Mouse (Mus musculus): ENCODE data around the gene Baz2a. TPM values are rescaled to one million over a fixed set of nuclear protein-coding genes. Genes with fewer than 3 reads are reported as not detected.

Gene Baz2a
- polyA plus RNA-seq, 1 experiment from 2014 or later = 26.2 TPM

DNA sequence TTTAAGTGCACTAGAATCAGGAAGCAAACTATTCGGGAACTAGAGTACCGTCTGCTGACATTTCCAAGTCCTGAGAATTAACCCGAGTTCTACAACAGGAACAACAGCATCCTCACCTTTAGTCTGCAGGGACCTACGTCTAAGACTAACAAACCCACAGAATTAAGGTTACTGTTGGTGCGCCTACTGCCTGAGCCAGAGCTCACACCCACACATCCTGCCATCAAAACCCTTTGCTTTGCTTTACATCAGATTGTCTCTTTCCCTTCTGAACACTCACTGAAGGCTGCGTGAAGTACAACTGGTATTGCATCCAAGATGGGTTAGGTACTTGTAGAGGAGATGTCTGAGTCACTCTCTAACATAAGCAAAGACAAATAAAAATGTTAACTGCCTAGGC, 44.0 kb downstream of the Baz2a start:
- Histone ChIP-seq H3K4me2 (no peak overlapping the region), H3K4me1 (ENCODE audit: insufficient read depth) (no peaks in the 10 kb centered on the region), H3K4me3 (ENCODE audit: low read depth, low read length) (no peak overlapping the region), H3K9me3 (ENCODE audit: low read depth, low read length) (no peaks in the 10 kb centered on the region), H3K27ac (ENCODE audit: low read depth) (no peak overlapping the region), H3K36me3 (ENCODE audit: insufficient read depth) (peaks cover 70% of the 10 kb centered on the region), H3K27me3 (ENCODE audit: insufficient read depth, low read length) (no peaks in the 10 kb centered on the region), H3K9ac (no peak overlapping the region)
- no peak for TF ChIP-seq CTCF (IDR thresholded peaks at IDR 0.05; ENCODE audit: low read depth)
- DNase-seq = no peak
- 82% methylated on average over 6 of the region's 6 CpGs for WGBS
- no peak for ATAC-seq (ENCODE audit: insufficient read depth)

DNA sequence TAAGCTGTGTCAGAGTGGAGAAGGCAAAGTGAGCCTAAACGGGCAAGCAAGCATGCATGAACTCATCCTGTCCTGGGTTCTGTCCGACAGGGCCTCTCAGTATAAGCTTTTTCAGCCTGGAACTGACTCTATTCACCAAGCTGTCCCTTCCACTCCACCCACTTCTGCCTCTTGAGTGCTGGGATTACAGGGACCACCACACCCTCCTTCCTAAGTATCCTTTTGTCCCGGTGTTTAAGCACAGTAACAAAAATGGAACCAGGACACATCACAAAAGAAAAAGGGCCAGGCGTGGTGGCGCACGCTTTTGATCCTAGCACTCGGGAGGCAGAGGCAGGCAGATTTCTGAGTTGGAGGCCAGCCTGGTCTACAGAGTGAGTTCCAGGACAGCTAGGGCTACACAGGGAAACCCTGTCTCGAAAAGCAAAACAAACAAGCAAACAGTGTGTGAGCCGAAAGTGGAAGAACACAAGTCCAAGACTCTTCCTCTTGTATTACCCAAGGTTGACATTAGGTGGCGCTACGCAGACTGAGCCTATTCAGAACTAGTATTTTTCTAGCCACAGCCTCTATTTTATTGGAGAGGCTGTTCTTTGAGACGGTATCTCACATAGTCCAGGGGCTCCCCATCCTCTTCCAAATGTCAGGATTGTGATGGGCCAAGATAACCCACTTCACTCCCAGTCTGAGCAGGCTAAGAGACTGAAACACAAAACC, 49.0 kb downstream of the Baz2a start:
- no peaks in the 10 kb centered on the region for H3K4me1 ChIP-seq (ENCODE audit: insufficient read depth)
- no peak overlapping the region for H3K27ac ChIP-seq (ENCODE audit: low read depth)
- no peak overlapping the region for H3K4me3 ChIP-seq (ENCODE audit: low read depth, low read length)
- no peaks in the 10 kb centered on the region for H3K27me3 ChIP-seq (ENCODE audit: insufficient read depth, low read length)
- DNase-seq (peak; percentile 84), ATAC-seq (ENCODE audit: insufficient read depth) (no peak)
- no peak overlapping the region for H3K4me2 ChIP-seq
- H3K9me3 ChIP-seq (ENCODE audit: low read depth, low read length) = no peaks in the 10 kb centered on the region
- TF ChIP-seq CTCF (IDR thresholded peaks at IDR 0.05; ENCODE audit: low read depth) = peak; percentile 73
- no peak overlapping the region for H3K9ac ChIP-seq
- peaks cover 66% of the 10 kb centered on the region for H3K36me3 ChIP-seq (ENCODE audit: insufficient read depth)
- 69% methylated on average over 12 of the region's 12 CpGs for WGBS

DNA sequence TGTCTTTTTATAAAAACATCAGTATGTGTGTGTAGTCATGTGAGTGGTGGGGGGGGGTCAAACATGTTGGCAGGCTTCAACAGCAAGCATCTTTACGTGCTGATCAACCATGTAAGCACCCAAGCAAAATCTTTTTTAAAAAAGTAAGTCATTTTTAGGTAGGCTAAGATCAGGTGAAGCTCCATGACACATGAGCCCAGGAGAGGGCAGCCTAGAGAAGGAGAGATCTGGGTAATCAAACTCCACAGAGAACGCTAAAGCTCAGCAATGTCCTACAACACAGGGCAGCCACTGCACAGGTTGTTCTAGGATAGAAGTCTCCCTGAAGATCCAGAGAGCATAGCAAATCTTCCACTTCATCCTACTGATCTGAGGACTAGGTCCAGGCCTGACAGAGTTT, 50.8 kb downstream of the Baz2a start:
- no peaks in the 10 kb centered on the region for H3K9me3 ChIP-seq (ENCODE audit: low read depth, low read length)
- H3K4me2 ChIP-seq = no peak overlapping the region
- DNase-seq = no peak
- 63% methylated on average over 2 of the region's 2 CpGs for WGBS
- peak; percentile 24 for TF ChIP-seq CTCF (IDR thresholded peaks at IDR 0.05; ENCODE audit: low read depth)
- no peak overlapping the region for H3K4me3 ChIP-seq (ENCODE audit: low read depth, low read length)
- H3K4me1 ChIP-seq (ENCODE audit: insufficient read depth) = no peaks in the 10 kb centered on the region
- H3K9ac ChIP-seq = no peak overlapping the region
- ATAC-seq (ENCODE audit: insufficient read depth) = no peak
- peaks cover 70% of the 10 kb centered on the region for H3K36me3 ChIP-seq (ENCODE audit: insufficient read depth)
- H3K27ac ChIP-seq (ENCODE audit: low read depth) = no peak overlapping the region
- H3K27me3 ChIP-seq (ENCODE audit: insufficient read depth, low read length) = no peaks in the 10 kb centered on the region

DNA sequence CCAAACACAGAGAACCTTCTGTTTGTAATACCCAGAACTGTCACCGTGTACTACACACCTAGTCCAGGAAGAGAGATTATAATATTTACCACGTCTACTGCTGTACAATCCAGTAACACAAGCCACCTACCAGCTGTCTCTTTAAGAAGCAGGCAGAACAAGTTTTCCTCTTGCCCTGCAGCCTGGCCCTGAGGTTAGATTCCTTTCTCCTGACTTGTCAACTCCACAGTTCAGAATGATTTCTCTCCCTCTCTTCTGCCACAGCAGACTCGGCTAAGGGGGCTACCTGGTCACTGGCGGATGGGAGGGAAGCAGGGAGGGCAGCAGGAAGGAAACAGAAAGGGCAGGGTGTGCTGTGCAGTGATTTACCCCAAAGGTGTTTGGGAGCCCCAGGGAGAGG, 52.3 kb downstream of the Baz2a start:
- 54% methylated on average over 4 of the region's 4 CpGs for WGBS
- Histone ChIP-seq H3K36me3 (ENCODE audit: insufficient read depth) (peaks cover 55% of the 10 kb centered on the region), H3K27ac (ENCODE audit: low read depth) (peak overlapping the region; percentile 36; the same call in 1 of the 2 replicates)

DNA sequence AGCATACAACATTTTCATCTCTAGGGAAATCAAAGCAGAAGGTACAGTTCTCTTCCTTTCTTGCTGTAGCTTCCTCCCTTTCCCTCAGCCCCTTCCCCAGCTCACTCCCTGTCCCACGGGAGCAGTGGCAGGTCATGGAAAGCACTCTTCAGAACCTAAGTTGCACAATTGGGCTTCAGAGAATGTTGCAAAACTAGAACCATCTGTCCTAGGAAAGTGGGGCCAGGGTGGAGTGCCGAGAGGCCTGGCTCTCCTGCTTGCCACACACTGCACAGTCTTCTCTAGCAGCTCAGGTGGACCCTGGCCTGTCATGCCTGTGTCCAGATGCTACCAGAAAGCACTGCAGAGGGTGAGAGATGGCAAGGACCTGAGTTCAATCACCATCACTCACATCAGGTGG, 53.6 kb downstream of the Baz2a start:
- Histone ChIP-seq H3K4me3 (ENCODE audit: low read depth, low read length) (no peak overlapping the region), H3K27me3 (ENCODE audit: insufficient read depth, low read length) (no peaks in the 10 kb centered on the region), H3K4me1 (ENCODE audit: insufficient read depth) (no peaks in the 10 kb centered on the region), H3K4me2 (no peak overlapping the region), H3K27ac (ENCODE audit: low read depth) (no peak overlapping the region), H3K36me3 (ENCODE audit: insufficient read depth) (peaks cover 44% of the 10 kb centered on the region), H3K9me3 (ENCODE audit: low read depth, low read length) (no peaks in the 10 kb centered on the region), H3K9ac (no peak overlapping the region)
- DNase-seq (no peak), ATAC-seq (ENCODE audit: insufficient read depth) (no peak)
- no peak for TF ChIP-seq CTCF (IDR thresholded peaks at IDR 0.05; ENCODE audit: low read depth)
- WGBS = 62% methylated on average over 2 of the region's 2 CpGs

More for the DNA sequence above, 52.3 kb downstream of the Baz2a start:
- Histone ChIP-seq H3K27me3 (ENCODE audit: insufficient read depth, low read length) (no peaks in the 10 kb centered on the region), H3K4me1 (ENCODE audit: insufficient read depth) (no peaks in the 10 kb centered on the region), H3K4me3 (ENCODE audit: low read depth, low read length) (no peak overlapping the region), H3K4me2 (no peak overlapping the region), H3K9ac (no peak overlapping the region), H3K9me3 (ENCODE audit: low read depth, low read length) (no peaks in the 10 kb centered on the region)
- no peak for TF ChIP-seq CTCF (IDR thresholded peaks at IDR 0.05; ENCODE audit: low read depth)
- ATAC-seq (ENCODE audit: insufficient read depth) = no peak
- DNase-seq = no peak

DNA sequence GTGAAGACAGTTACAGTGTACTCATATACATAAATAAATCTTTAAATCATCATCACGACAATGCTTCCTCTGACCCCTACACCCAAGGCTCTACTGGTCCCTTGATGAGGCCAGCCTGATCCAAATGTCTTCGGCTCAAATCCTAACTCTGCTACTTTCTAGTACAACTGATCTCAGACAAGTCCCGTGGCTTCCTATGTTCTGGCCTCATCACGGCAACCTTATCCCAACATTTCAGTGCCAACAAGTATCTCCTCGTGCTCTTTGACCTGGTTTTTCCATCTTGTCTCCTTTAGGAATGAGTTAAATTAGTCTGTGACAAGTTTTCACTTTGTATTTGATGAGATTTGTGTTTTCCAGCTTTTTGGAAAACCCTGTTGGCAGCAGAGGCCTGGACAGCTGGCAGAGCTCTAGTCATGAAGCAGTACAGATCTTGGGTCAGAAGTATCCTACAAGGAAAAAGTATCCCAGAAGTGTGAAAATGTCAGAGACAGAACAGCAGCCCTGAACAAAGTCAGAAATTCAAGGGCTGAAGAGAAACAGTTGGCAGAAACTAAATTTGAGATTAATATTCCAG, 57.5 kb downstream of the Baz2a start:
- Histone ChIP-seq H3K4me1 (ENCODE audit: insufficient read depth) (no peaks in the 10 kb centered on the region), H3K9me3 (ENCODE audit: low read depth, low read length) (no peaks in the 10 kb centered on the region), H3K27ac (ENCODE audit: low read depth) (peak overlapping the region; percentile 84), H3K36me3 (ENCODE audit: insufficient read depth) (peaks cover 19% of the 10 kb centered on the region), H3K4me3 (ENCODE audit: low read depth, low read length) (no peak overlapping the region), H3K9ac (peak overlapping the region; percentile 30; the same call in 1 of the 2 replicates), H3K4me2 (peak overlapping the region; percentile 50), H3K27me3 (ENCODE audit: insufficient read depth, low read length) (no peaks in the 10 kb centered on the region)
- DNase-seq = no peak
- no peak for TF ChIP-seq CTCF (IDR thresholded peaks at IDR 0.05; ENCODE audit: low read depth)
- no peak for ATAC-seq (ENCODE audit: insufficient read depth)
- WGBS = 76% methylated on average over 5 of the region's 5 CpGs

DNA sequence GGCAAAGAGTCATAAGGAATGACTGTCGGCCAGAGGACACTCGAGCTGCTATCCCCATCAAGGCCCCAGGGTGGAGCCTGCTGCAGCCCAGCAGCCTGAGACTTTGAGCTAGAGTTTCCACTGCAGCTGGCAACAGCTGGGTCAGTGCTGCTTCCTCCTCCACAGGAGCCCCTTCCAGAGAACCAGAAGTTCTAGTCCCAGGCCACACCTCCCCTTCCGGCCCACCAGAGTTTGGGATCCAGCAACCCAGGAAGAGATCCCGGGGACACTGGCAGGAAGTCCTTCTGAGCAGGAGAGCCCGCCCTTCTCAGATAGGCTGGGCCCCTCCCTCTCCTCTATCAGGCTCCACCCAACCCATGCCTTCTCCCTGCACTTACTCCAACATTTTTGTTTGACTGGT, 58.2 kb downstream of the Baz2a start:
- Histone ChIP-seq H3K36me3 (ENCODE audit: insufficient read depth) (peaks cover 17% of the 10 kb centered on the region), H3K4me2 (peak overlapping the region; percentile 50), H3K9me3 (ENCODE audit: low read depth, low read length) (no peaks in the 10 kb centered on the region), H3K27me3 (ENCODE audit: insufficient read depth, low read length) (no peaks in the 10 kb centered on the region), H3K9ac (0 out of 2 replicates have a peak overlapping the region, but pooled peaks have one; percentile 30), H3K27ac (ENCODE audit: low read depth) (peak overlapping the region; percentile 84), H3K4me1 (ENCODE audit: insufficient read depth) (0 out of 2 replicates have a peak, but pooled peaks cover 2% of the 10 kb centered on the region), H3K4me3 (ENCODE audit: low read depth, low read length) (peak overlapping the region; percentile 15)
- TF ChIP-seq CTCF (IDR thresholded peaks at IDR 0.05; ENCODE audit: low read depth) = peak; percentile 59
- ATAC-seq (ENCODE audit: insufficient read depth) = peak; percentile 97
- peak; percentile 95 for DNase-seq
- WGBS = 2% methylated on average over 5 of the region's 5 CpGs

Measured in lung, embryonic 14.5 days (tissue).